Mouse (Mus musculus): ENCODE results near the gene Tnks2.

DNA sequence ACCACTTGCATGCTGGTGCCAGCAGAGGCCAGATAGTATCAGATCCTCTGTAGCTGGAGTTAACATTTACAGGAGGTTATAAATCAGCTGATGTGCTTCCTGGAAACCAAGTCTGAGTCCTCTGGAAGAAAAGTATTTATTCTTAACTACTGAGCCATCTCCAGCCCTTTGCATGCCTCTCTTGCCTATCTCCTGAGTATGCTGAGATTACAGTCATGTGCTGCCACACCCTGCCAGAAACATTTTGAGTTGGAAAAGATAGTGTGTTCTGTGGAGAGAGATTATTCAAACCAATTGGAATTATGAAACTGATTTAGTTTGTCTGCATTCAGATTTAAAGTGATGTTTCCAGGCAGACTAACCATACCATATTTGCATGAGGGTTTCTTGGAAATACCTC, 43.3 kb downstream of the Tnks2 start:
- no peak for TF ChIP-seq CTCF (IDR thresholded peaks at IDR 0.05)
- TF ChIP-seq EP300 (IDR thresholded peaks at IDR 0.05), result no peak
